Mouse (Mus musculus): Measurements from ENCODE around the gene Hic1. TPM values are rescaled to one million over a fixed set of nuclear protein-coding genes. Genes with fewer than 3 reads are reported as not detected.
A peak's percentile ranks its signal among the peaks of the same experiment; 100 is the strongest.

Hic1 gene
- polyA plus RNA-seq, 1 experiment = 14.1 TPM

DNA sequence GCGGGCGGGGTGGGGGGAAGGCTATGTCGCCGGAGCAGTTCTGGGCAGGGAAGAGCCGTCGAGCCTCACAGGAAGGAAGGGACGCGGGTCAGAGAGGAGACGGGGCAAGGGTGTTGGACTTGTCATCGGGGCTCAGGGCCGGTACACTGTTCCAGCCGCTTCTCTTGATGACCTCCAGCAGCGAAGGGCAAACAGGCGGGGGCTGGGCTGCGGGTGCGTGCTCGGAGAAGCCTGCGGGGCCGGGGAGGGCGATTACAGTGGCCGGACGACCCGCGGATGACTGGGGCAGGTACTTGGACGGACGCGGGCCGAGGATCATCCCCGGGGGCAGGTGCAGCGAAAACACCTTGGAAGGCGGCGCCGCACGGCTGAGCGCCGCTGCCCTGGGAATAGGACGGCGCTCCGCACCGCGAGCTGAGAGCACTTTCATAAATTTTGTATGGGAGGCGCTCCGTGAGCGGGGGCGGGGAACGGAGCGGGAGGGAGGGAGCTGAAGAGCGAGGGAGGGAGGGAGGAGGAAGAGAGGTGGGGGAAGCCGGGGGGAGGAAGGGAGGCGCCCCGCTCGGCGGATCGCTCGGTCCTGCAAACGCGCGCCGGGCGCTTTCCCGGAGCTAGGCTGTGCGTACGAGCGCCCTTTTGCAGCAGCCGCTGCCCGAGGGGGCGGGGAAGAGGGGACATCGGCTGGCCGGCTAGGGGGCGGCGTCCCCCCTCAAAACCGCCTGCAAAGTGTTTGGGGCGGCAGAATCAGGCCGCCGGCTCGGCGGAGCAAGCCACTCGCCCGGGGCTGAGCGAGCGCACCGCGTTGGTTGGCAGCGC lies 24.1 kb upstream of the Hic1 start, which contains the start of gene Rtn4rl1:
Gene Rtn4rl1, plus strand, starts transcription at position 528 of the 816 bp plus-strand sequence.
- WGBS = 1% methylated on average over 80 of the region's 84 CpGs
- Histone ChIP-seq H3K27me3 (ENCODE audit: control insufficient read depth, insufficient read depth, low read length) (no peaks in the 10 kb centered on the region), H3K4me3 (ENCODE audit: control insufficient read depth, insufficient read depth, low read length) (peak within 1 kb of the TSS; percentile 63), H3K27ac (ENCODE audit: control insufficient read depth, insufficient read depth, low read length) (no peak within 1 kb of the TSS), H3K36me3 (ENCODE audit: control insufficient read depth, insufficient read depth, low read length) (no peaks in the 10 kb centered on the region), H3K4me1 (replicated peaks; ENCODE audit: control insufficient read depth, insufficient read depth, low read length) (peaks cover 36% of the 10 kb centered on the region)
- peak; percentile 82 for DNase-seq
- peak; percentile 78; the same call in 1 of the 2 replicates for TF ChIP-seq POLR2A (IDR thresholded peaks at IDR 0.05; ENCODE audit: control insufficient read depth, extremely low read depth, insufficient read depth, low read length, poor library complexity)
- 0 out of 2 replicates have a peak, but pooled peaks have one; percentile 8 for TF ChIP-seq CTCF (IDR thresholded peaks at IDR 0.05; ENCODE audit: borderline replicate concordance, control insufficient read depth, extremely low read depth, insufficient read depth, low read length, poor library complexity)

GRCm38 (mm10) chr11:75192336-75193214 lies 23.3 kb upstream of the Hic1 start:
- WGBS = 31% methylated on average over 13 of the region's 13 CpGs
- peak; percentile 74 for DNase-seq
- TF ChIP-seq POLR2A (IDR thresholded peaks at IDR 0.05; ENCODE audit: control insufficient read depth, extremely low read depth, insufficient read depth, low read length, poor library complexity) = no peak
- 0 out of 2 replicates have a peak, but pooled peaks have one; percentile 64 for TF ChIP-seq CTCF (IDR thresholded peaks at IDR 0.05; ENCODE audit: borderline replicate concordance, control insufficient read depth, extremely low read depth, insufficient read depth, low read length, poor library complexity)
- no peaks in the 10 kb centered on the region for H3K27me3 ChIP-seq (ENCODE audit: control insufficient read depth, insufficient read depth, low read length)
- H3K36me3 ChIP-seq (ENCODE audit: control insufficient read depth, insufficient read depth, low read length) = no peaks in the 10 kb centered on the region
- H3K27ac ChIP-seq (ENCODE audit: control insufficient read depth, insufficient read depth, low read length) = no peak overlapping the region
- H3K4me3 ChIP-seq (ENCODE audit: control insufficient read depth, insufficient read depth, low read length) = no peak overlapping the region
- peaks cover 36% of the 10 kb centered on the region for H3K4me1 ChIP-seq (replicated peaks; ENCODE audit: control insufficient read depth, insufficient read depth, low read length)

DNA sequence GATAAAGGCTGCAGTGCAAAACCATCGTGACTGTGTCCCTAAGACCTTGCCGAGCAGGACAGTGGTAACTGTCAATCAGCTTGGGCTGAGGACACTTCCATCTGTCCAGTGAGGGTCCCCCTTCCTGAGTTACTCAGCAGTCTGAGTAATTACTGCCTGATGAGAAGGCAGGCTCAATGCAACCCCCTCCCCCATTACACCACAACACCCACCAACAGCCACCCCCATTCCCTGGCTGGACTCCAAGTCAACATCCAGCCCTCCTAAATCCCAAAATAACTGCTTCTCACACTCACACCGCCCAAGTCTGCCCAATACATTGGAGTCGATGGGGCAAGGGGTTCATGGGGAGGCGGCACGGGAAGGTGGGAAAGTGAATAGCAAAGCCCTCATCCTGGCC lies 22.5 kb upstream of the Hic1 start:
- TF ChIP-seq POLR2A (IDR thresholded peaks at IDR 0.05; ENCODE audit: control insufficient read depth, extremely low read depth, insufficient read depth, low read length, poor library complexity) (no peak), CTCF (IDR thresholded peaks at IDR 0.05; ENCODE audit: borderline replicate concordance, control insufficient read depth, extremely low read depth, insufficient read depth, low read length, poor library complexity) (no peak)
- H3K4me1 ChIP-seq (replicated peaks; ENCODE audit: control insufficient read depth, insufficient read depth, low read length) = peaks cover 36% of the 10 kb centered on the region
- H3K27ac ChIP-seq (ENCODE audit: control insufficient read depth, insufficient read depth, low read length) = no peak overlapping the region
- WGBS = 89% methylated on average over 6 of the region's 6 CpGs
- H3K36me3 ChIP-seq (ENCODE audit: control insufficient read depth, insufficient read depth, low read length) = no peaks in the 10 kb centered on the region
- H3K27me3 ChIP-seq (ENCODE audit: control insufficient read depth, insufficient read depth, low read length) = no peaks in the 10 kb centered on the region
- no peak for DNase-seq
- H3K4me3 ChIP-seq (ENCODE audit: control insufficient read depth, insufficient read depth, low read length) = no peak overlapping the region

DNA sequence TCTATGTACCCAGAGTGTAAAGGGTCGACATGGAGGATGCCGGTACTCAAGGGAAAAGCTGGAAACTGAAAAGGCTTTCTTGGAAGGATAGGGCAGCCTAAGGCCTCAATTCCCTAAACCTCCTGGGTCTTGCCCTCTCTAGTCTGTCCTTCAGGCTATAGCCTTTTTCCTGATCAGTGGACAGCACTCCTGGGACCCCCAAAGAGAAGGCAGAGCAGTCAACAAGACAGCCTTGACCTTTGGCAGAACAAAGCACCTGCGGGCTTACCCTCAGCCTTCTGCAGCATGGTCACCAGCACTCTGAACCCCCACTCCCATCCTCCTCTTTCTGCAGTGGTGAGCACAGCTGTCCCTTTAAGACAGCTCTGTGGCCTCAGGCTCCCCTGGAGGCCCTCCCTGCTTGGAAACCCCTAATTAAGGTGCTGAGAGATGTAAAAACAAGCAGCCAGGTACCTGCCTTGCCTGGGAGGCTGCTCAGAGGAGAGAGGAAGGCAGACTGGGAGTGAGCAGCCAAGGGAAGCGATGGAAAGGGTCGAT lies 21.7 kb upstream of the Hic1 start, which contains the start of gene Dph1:
Gene Dph1, minus strand, starts transcription at position 337 of the 537 bp plus-strand sequence.
- DNase-seq = no peak
- Histone ChIP-seq H3K27me3 (ENCODE audit: control insufficient read depth, insufficient read depth, low read length) (no peaks in the 10 kb centered on the region), H3K27ac (ENCODE audit: control insufficient read depth, insufficient read depth, low read length) (no peak within 1 kb of the TSS), H3K36me3 (ENCODE audit: control insufficient read depth, insufficient read depth, low read length) (no peaks in the 10 kb centered on the region), H3K4me3 (ENCODE audit: control insufficient read depth, insufficient read depth, low read length) (peak within 1 kb of the TSS; percentile 97), H3K4me1 (replicated peaks; ENCODE audit: control insufficient read depth, insufficient read depth, low read length) (peaks cover 33% of the 10 kb centered on the region)
- WGBS = 75% methylated on average over 5 of the region's 5 CpGs
- TF ChIP-seq POLR2A (IDR thresholded peaks at IDR 0.05; ENCODE audit: control insufficient read depth, extremely low read depth, insufficient read depth, low read length, poor library complexity) (no peak), CTCF (IDR thresholded peaks at IDR 0.05; ENCODE audit: borderline replicate concordance, control insufficient read depth, extremely low read depth, insufficient read depth, low read length, poor library complexity) (no peak)

DNA sequence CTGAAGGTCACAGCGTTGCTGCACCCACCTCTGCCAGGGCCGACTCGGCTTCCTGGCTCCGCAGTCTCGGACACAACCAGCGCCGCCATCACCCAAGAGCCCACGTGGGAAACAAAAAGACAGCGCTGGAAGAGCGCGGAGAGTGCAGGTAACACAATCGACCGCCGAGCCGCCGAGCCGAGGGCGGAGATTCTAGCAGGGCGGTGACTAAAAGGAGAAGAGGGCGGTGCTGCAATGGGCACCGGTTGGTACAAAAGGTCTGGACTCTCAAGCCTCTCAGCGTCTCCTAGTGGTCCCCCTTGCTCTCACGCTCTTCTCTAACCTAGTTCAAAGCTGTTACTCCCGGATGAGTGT lies 21.0 kb upstream of the Hic1 start:
- peak; percentile 82 for DNase-seq
- TF ChIP-seq POLR2A (IDR thresholded peaks at IDR 0.05; ENCODE audit: control insufficient read depth, extremely low read depth, insufficient read depth, low read length, poor library complexity) = peak; percentile 35; the same call in 1 of the 2 replicates
- peak; percentile 32; the same call in 1 of the 2 replicates for TF ChIP-seq CTCF (IDR thresholded peaks at IDR 0.05; ENCODE audit: borderline replicate concordance, control insufficient read depth, extremely low read depth, insufficient read depth, low read length, poor library complexity)
- Histone ChIP-seq H3K4me3 (ENCODE audit: control insufficient read depth, insufficient read depth, low read length) (peak overlapping the region; percentile 97), H3K27ac (ENCODE audit: control insufficient read depth, insufficient read depth, low read length) (no peak overlapping the region), H3K27me3 (ENCODE audit: control insufficient read depth, insufficient read depth, low read length) (no peaks in the 10 kb centered on the region), H3K4me1 (replicated peaks; ENCODE audit: control insufficient read depth, insufficient read depth, low read length) (peaks cover 26% of the 10 kb centered on the region), H3K36me3 (ENCODE audit: control insufficient read depth, insufficient read depth, low read length) (no peaks in the 10 kb centered on the region)
- under 1% methylated on average over 24 of the region's 24 CpGs for WGBS
